Mouse (Mus musculus) kidney, postnatal 0 days (tissue): ENCODE measurements around the gene Gabbr2. TPM values are rescaled to one million over a fixed set of nuclear protein-coding genes. Genes with fewer than 3 reads are reported as not detected.

ENCODE experiments used
- ATAC-seq: fragments of 200-750 bp; cut with Nextera tagmentation; replicated peaks from 2 replicates; pipeline ENCODE4 v1.8.0; 2017; ENCODE audit warnings: low read depth, moderate number of reproducible peaks, moderate TSS enrichment, moderate library complexity; ENCODE audit not compliant: low FRiP score
- DNase-seq: peaks from one replicate; pipeline ENCODE4 v3.0.0-alpha.2; 2016; ENCODE audit warnings: low spot score
- H3K27ac ChIP-seq: fragments of 300-500 bp; sonication (generic); 2 replicates; pipeline ENCODE4 v1.5.1; 2014; ENCODE audit warnings: mild to moderate bottlenecking
- H3K27me3 ChIP-seq: fragments of 300-500 bp; sonication (generic); 2 replicates; pipeline ENCODE4 v1.6.1; 2014; ENCODE audit warnings: low read length, mixed read lengths; ENCODE audit not compliant: insufficient read depth
- H3K36me3 ChIP-seq: fragments of 300-500 bp; sonication (generic); 2 replicates; pipeline ENCODE4 v1.6.1; 2014; ENCODE audit warnings: low read length, mixed read lengths; ENCODE audit not compliant: insufficient read depth
- H3K4me1 ChIP-seq: fragments of 300-500 bp; sonication (generic); replicated peaks from 2 replicates; pipeline ENCODE4 v1.6.1; 2014; ENCODE audit warnings: antibody characterized with exemption, low read length, mixed read lengths; ENCODE audit not compliant: insufficient read depth
- H3K4me2 ChIP-seq: fragments of 300-500 bp; sonication (generic); 2 replicates; pipeline ENCODE4 v1.6.1; 2014; ENCODE audit warnings: mild to moderate bottlenecking, low read length, moderate library complexity, mixed read lengths
- H3K4me3 ChIP-seq: fragments of 300-500 bp; sonication (generic); replicated peaks from 2 replicates; pipeline ENCODE4 v1.5.1; 2014; ENCODE audit warnings: low read depth, low read length
- H3K9ac ChIP-seq: fragments of 300-500 bp; sonication (generic); 2 replicates; pipeline ENCODE4 v1.6.1; 2014; ENCODE audit warnings: low read depth, low read length
- H3K9me3 ChIP-seq: fragments of 300-500 bp; sonication (generic); replicated peaks from 2 replicates; pipeline ENCODE4 v1.6.1; 2016; ENCODE audit warnings: low read length, inconsistent platforms, mixed read lengths
- CTCF ChIP-seq: IDR thresholded peaks from 2 replicates; pipeline ENCODE4 v1.5.1; 2016; ENCODE audit warnings: antibody characterized with exemption, low read depth, mild to moderate bottlenecking, moderate library complexity
- WGBS: fragments of 180-500 bp; shearing (Covaris S2); extraction: QIAGEN DNeasy Blood & Tissue Kit; methylation state at CpG from one replicate; pipeline ENCODE4 v1.1.7; 2014; 5-methylcytosine and 5-hydroxymethylcytosine counted together
- polyA plus RNA-seq: library from polyadenylated mRNA; unstranded; fragments of >200 nt; fragmentation: Nextera tagmentation; extraction: Ambion mirVana; gene quantifications from 2 replicates; pipeline ENCODE4 v1.2.1, GENCODE M21; 2015

The Gabbr2 gene
- polyA plus RNA-seq, 1 experiment from 2014 or later, result 0.22 TPM

- no peak for ATAC-seq
- TF ChIP-seq CTCF, result no peak
- no peaks in the 10 kb centered on the region for H3K9me3 ChIP-seq
- no peak overlapping the region for H3K9ac ChIP-seq
- H3K27ac ChIP-seq, result no peak overlapping the region
- no peaks in the 10 kb centered on the region for H3K27me3 ChIP-seq
- H3K4me2 ChIP-seq, result no peak overlapping the region
- H3K36me3 ChIP-seq, result no peaks in the 10 kb centered on the region
- 62% methylated on average over 5 of the region's 5 CpGs for WGBS
- H3K4me3 ChIP-seq, result no peak overlapping the region
- DNase-seq, result no peak
- no peaks in the 10 kb centered on the region for H3K4me1 ChIP-seq
Observed at GRCm38 (mm10) chr4:46775959-46776358, 215.7 kb downstream of the Gabbr2 start.

GRCm38 (mm10) chr4:46774652-46775051 is 217.0 kb downstream of the Gabbr2 start:
- DNase-seq (no peak), ATAC-seq (no peak)
- no peak for TF ChIP-seq CTCF
- no peak overlapping the region for H3K27ac ChIP-seq
- H3K36me3 ChIP-seq, result no peaks in the 10 kb centered on the region
- H3K4me3 ChIP-seq, result no peak overlapping the region
- no peaks in the 10 kb centered on the region for H3K9me3 ChIP-seq
- WGBS, result 12% methylated on average over 14 of the region's 14 CpGs
- no peaks in the 10 kb centered on the region for H3K27me3 ChIP-seq
- H3K4me1 ChIP-seq, result no peaks in the 10 kb centered on the region
- no peak overlapping the region for H3K9ac ChIP-seq
- H3K4me2 ChIP-seq, result no peak overlapping the region

GRCm38 (mm10) chr4:46773243-46773642 is 218.4 kb downstream of the Gabbr2 start:
- no peak for ATAC-seq
- WGBS, result 90% methylated on average over 3 of the region's 3 CpGs

GRCm38 (mm10) chr4:46772591-46772990 is 219.1 kb downstream of the Gabbr2 start:
- WGBS, result 74% methylated on average over 2 of the region's 2 CpGs
- no peaks in the 10 kb centered on the region for H3K27me3 ChIP-seq

More at GRCm38 (mm10) chr4:46773243-46773642, 218.4 kb downstream of the Gabbr2 start:
- no peaks in the 10 kb centered on the region for H3K27me3 ChIP-seq
- no peak overlapping the region for H3K9ac ChIP-seq
- H3K4me3 ChIP-seq, result no peak overlapping the region
- peak; percentile 45; the same call in 1 of the 2 replicates for TF ChIP-seq CTCF
- no peaks in the 10 kb centered on the region for H3K36me3 ChIP-seq
- no peaks in the 10 kb centered on the region for H3K4me1 ChIP-seq
- DNase-seq, result no peak
- no peaks in the 10 kb centered on the region for H3K9me3 ChIP-seq
- no peak overlapping the region for H3K27ac ChIP-seq
- H3K4me2 ChIP-seq, result no peak overlapping the region

GRCm38 (mm10) chr4:46771116-46771515 is 220.6 kb downstream of the Gabbr2 start:
- TF ChIP-seq CTCF, result no peak
- no peaks in the 10 kb centered on the region for H3K27me3 ChIP-seq
- no peak for DNase-seq
- WGBS, result 83% methylated on average over 12 of the region's 12 CpGs
- H3K36me3 ChIP-seq, result no peaks in the 10 kb centered on the region
- no peaks in the 10 kb centered on the region for H3K4me1 ChIP-seq
- H3K4me2 ChIP-seq, result no peak overlapping the region
- H3K4me3 ChIP-seq, result no peak overlapping the region
- no peak overlapping the region for H3K9ac ChIP-seq
- no peak for ATAC-seq
- H3K9me3 ChIP-seq, result no peaks in the 10 kb centered on the region
- no peak overlapping the region for H3K27ac ChIP-seq

More at GRCm38 (mm10) chr4:46772591-46772990, 219.1 kb downstream of the Gabbr2 start:
- H3K4me2 ChIP-seq, result no peak overlapping the region
- H3K4me3 ChIP-seq, result no peak overlapping the region
- no peaks in the 10 kb centered on the region for H3K9me3 ChIP-seq
- ATAC-seq (no peak), DNase-seq (no peak)
- no peak overlapping the region for H3K9ac ChIP-seq
- no peaks in the 10 kb centered on the region for H3K4me1 ChIP-seq
- no peak for TF ChIP-seq CTCF
- no peaks in the 10 kb centered on the region for H3K36me3 ChIP-seq
- H3K27ac ChIP-seq, result no peak overlapping the region

GRCm38 (mm10) chr4:46770635-46771034 is 221.0 kb downstream of the Gabbr2 start:
- ATAC-seq (no peak), DNase-seq (no peak)
- H3K9me3 ChIP-seq, result no peaks in the 10 kb centered on the region
- H3K4me3 ChIP-seq, result no peak overlapping the region
- no peaks in the 10 kb centered on the region for H3K36me3 ChIP-seq
- H3K4me2 ChIP-seq, result no peak overlapping the region
- TF ChIP-seq CTCF, result no peak
- H3K4me1 ChIP-seq, result no peaks in the 10 kb centered on the region
- H3K27ac ChIP-seq, result no peak overlapping the region
- 78% methylated on average over 2 of the region's 2 CpGs for WGBS
- no peak overlapping the region for H3K9ac ChIP-seq
- H3K27me3 ChIP-seq, result no peaks in the 10 kb centered on the region

GRCm38 (mm10) chr4:46770090-46770489 is 221.6 kb downstream of the Gabbr2 start:
- no peaks in the 10 kb centered on the region for H3K27me3 ChIP-seq
- H3K4me2 ChIP-seq, result no peak overlapping the region
- no peaks in the 10 kb centered on the region for H3K4me1 ChIP-seq
- no peak overlapping the region for H3K9ac ChIP-seq
- DNase-seq (no peak), ATAC-seq (no peak)
- H3K9me3 ChIP-seq, result no peaks in the 10 kb centered on the region
- WGBS, result 77% methylated on average over 8 of the region's 8 CpGs
- no peak for TF ChIP-seq CTCF
- no peaks in the 10 kb centered on the region for H3K36me3 ChIP-seq
- no peak overlapping the region for H3K4me3 ChIP-seq
- H3K27ac ChIP-seq, result no peak overlapping the region
